Mouse (Mus musculus): ENCODE results near the gene BC051019. TPM values are rescaled to one million over a fixed set of nuclear protein-coding genes. Genes with fewer than 3 reads are reported as not detected.

The BC051019 gene
- polyA plus RNA-seq, 1 experiment from 2014 or later = 0.07 TPM

DNA sequence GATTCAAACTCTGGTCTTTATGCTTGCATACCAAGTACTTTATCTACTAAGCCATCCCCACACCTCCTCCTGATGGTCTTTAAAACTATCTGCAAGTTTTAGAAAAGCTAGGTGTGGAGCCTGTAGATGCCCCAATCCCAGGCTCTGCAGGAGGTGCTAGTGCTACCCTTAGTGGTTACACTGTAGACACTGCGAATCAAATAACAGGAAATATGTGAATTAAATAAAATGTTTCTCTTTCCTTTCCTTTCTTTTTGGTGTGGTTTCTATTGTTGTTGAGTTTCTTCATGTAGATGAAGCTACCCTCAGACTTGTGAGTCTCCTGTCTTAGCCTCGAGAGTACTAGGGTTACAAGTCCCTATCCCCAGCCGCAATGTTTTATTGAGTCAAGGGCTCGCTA lies 18.1 kb upstream of the BC051019 start:
- no peaks in the 10 kb centered on the region for H3K27me3 ChIP-seq
- 72% methylated on average over 4 of the region's 4 CpGs for WGBS (ENCODE audit: insufficient replicate concordance)
- no peaks in the 10 kb centered on the region for H3K9me3 ChIP-seq (replicated peaks)
- no peak overlapping the region for H3K9ac ChIP-seq
- peaks cover 53% of the 10 kb centered on the region for H3K36me3 ChIP-seq (replicated peaks)
- no peak overlapping the region for H3K27ac ChIP-seq (replicated peaks)
- H3K4me2 ChIP-seq = no peak overlapping the region
- ATAC-seq (ENCODE audit: insufficient read depth) = no peak
- no peak overlapping the region for H3K4me3 ChIP-seq (replicated peaks)
- no peaks in the 10 kb centered on the region for H3K4me1 ChIP-seq (replicated peaks)

DNA sequence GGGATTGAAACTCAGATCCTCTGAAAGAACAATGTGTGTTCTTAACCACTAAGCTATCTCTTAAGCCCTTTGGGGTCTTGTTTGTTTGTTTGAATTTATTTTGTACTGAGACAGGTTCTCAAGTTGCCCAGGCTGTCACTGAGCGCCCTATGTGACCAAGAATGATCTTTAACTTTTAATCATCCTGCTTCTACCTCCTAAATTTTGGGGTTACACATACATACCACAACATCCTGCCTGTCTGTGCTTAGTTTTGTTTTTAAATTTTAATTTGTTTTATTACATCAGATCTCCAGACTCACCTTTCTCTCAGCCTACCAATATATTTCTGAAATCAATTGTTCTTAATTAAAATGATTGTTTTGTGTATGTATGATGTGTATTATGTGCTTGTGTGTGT lies 17.4 kb upstream of the BC051019 start:
- no peak overlapping the region for H3K4me3 ChIP-seq (replicated peaks)
- no peak overlapping the region for H3K9ac ChIP-seq
- peaks cover 58% of the 10 kb centered on the region for H3K36me3 ChIP-seq (replicated peaks)
- H3K27me3 ChIP-seq = no peaks in the 10 kb centered on the region
- ATAC-seq (ENCODE audit: insufficient read depth) = no peak
- no peaks in the 10 kb centered on the region for H3K9me3 ChIP-seq (replicated peaks)
- 80% methylated on average over 1 of the region's 1 CpGs for WGBS (ENCODE audit: insufficient replicate concordance)
- H3K4me2 ChIP-seq = no peak overlapping the region
- no peak overlapping the region for H3K27ac ChIP-seq (replicated peaks)
- H3K4me1 ChIP-seq (replicated peaks) = no peaks in the 10 kb centered on the region

DNA sequence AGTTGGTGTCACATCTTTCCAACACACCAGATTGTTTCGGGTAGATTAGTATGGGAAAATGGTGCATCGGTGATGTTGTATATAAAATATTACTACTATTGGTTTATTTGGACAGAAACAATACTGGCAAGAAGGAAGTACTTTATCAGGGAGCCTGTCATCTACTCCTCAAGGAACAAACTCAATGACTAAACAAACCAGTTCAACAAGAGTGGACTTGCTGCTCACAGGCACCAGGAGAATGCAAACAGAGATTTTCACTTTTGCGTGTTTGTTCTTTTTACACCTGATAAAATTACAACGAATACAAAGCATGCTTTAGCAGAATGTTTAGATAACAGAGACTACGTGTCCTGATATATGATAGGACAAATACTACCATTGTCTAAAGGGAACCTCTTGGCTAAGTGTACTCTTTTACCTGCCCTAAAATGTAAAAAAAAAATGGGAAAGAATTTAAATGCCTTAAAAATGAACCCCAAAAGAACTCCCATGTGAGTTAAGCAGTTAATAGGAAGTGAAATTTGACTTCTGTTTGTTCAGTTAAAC lies 16.2 kb upstream of the BC051019 start:
- 60% methylated on average over 5 of the region's 5 CpGs for WGBS (ENCODE audit: insufficient replicate concordance)
- no peak overlapping the region for H3K27ac ChIP-seq (replicated peaks)

GRCm38 (mm10) chr7:109734806-109735205 lies 11.2 kb upstream of the BC051019 start:
- no peak overlapping the region for H3K27ac ChIP-seq (replicated peaks)
- H3K4me2 ChIP-seq = no peak overlapping the region
- H3K27me3 ChIP-seq = no peaks in the 10 kb centered on the region
- no peak for ATAC-seq (ENCODE audit: insufficient read depth)
- 64% methylated on average over 4 of the region's 4 CpGs for WGBS (ENCODE audit: insufficient replicate concordance)
- no peaks in the 10 kb centered on the region for H3K9me3 ChIP-seq (replicated peaks)
- H3K4me1 ChIP-seq (replicated peaks) = no peaks in the 10 kb centered on the region
- no peak overlapping the region for H3K9ac ChIP-seq
- no peak overlapping the region for H3K4me3 ChIP-seq (replicated peaks)
- H3K36me3 ChIP-seq (replicated peaks) = peaks cover 18% of the 10 kb centered on the region; the same call in 1 of the 2 replicates

More for the DNA sequence above, 16.2 kb upstream of the BC051019 start:
- no peaks in the 10 kb centered on the region for H3K4me1 ChIP-seq (replicated peaks)
- no peak overlapping the region for H3K4me2 ChIP-seq
- H3K4me3 ChIP-seq (replicated peaks) = no peak overlapping the region
- H3K9me3 ChIP-seq (replicated peaks) = no peaks in the 10 kb centered on the region
- no peaks in the 10 kb centered on the region for H3K27me3 ChIP-seq
- peaks cover 51% of the 10 kb centered on the region for H3K36me3 ChIP-seq (replicated peaks)
- no peak for ATAC-seq (ENCODE audit: insufficient read depth)
- H3K9ac ChIP-seq = no peak overlapping the region

DNA sequence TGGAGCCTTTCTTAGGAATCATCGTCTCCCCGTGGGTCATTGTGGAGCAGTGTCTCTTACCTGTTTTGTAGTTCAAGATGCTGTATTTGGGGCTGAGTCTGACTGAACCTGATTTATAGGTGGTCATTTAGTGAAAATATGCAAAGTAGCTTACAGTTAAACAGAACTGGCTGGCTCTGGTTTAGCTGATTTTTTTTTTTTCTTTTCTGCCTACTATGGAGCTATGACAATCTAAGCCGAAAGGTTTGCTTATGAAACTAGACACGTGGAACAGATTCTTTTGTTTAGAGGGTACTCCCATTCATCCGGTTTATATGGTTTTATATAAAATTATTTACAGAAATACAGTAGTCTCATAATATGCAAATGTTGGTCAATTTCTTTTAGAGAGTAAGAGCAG lies 8.0 kb upstream of the BC051019 start, which contains the start of gene Ascl3:
TSS of gene Ascl3 (minus strand) at position 101 of the 400 bp plus-strand sequence.
- H3K9me3 ChIP-seq (replicated peaks) = no peaks in the 10 kb centered on the region
- no peak within 1 kb of the TSS for H3K4me3 ChIP-seq (replicated peaks)
- H3K36me3 ChIP-seq (replicated peaks) = peaks cover 10% of the 10 kb centered on the region; the same call in 1 of the 2 replicates
- no peaks in the 10 kb centered on the region for H3K4me1 ChIP-seq (replicated peaks)
- no peaks in the 10 kb centered on the region for H3K27me3 ChIP-seq
- no peak within 1 kb of the TSS for H3K9ac ChIP-seq
- WGBS (ENCODE audit: insufficient replicate concordance) = 67% methylated on average over 5 of the region's 5 CpGs
- no peak within 1 kb of the TSS for H3K4me2 ChIP-seq
- ATAC-seq (ENCODE audit: insufficient read depth) = no peak
- H3K27ac ChIP-seq (replicated peaks) = no peak within 1 kb of the TSS

GRCm38 (mm10) chr7:109723114-109723513 lies 536 bp downstream of the BC051019 start:
- Histone ChIP-seq H3K27me3 (no peaks in the 10 kb centered on the region), H3K4me2 (no peak overlapping the region), H3K4me3 (replicated peaks) (no peak overlapping the region), H3K4me1 (replicated peaks) (no peaks in the 10 kb centered on the region), H3K9ac (no peak overlapping the region), H3K27ac (replicated peaks) (no peak overlapping the region), H3K36me3 (replicated peaks) (no peaks in the 10 kb centered on the region), H3K9me3 (replicated peaks) (0 out of 2 replicates have a peak, but pooled peaks cover 3% of the 10 kb centered on the region)
- no peak for ATAC-seq (ENCODE audit: insufficient read depth)
- WGBS (ENCODE audit: insufficient replicate concordance) = 81% methylated on average over 8 of the region's 8 CpGs

DNA sequence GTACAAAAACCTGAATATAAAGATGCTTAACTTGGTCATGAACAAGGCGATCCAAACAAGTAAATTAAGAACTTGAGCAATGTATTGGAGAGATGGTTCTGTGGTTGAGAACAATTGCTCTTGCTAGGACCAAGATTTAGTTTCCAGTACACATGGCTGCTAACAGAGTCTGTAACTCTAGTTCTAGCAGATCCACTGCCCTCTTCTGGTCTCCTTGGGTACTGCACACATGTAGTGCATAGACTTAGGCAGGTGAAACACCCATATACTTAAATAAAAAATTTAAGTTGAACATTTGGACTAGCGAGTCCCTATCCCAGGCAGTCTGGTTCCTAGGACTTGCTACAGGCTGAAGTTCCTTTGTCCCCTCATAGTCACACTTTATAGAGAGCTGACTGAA lies 1.0 kb downstream of the BC051019 start:
- Histone ChIP-seq H3K9me3 (replicated peaks) (0 out of 2 replicates have a peak, but pooled peaks cover 3% of the 10 kb centered on the region), H3K36me3 (replicated peaks) (no peaks in the 10 kb centered on the region), H3K4me3 (replicated peaks) (no peak overlapping the region), H3K4me1 (replicated peaks) (no peaks in the 10 kb centered on the region), H3K9ac (no peak overlapping the region), H3K27me3 (no peaks in the 10 kb centered on the region), H3K27ac (replicated peaks) (no peak overlapping the region), H3K4me2 (no peak overlapping the region)
- WGBS (ENCODE audit: insufficient replicate concordance) = 80% methylated on average over 2 of the region's 2 CpGs
- no peak for ATAC-seq (ENCODE audit: insufficient read depth)

- WGBS (ENCODE audit: insufficient replicate concordance) = 57% methylated on average over 9 of the region's 9 CpGs
- no peaks in the 10 kb centered on the region for H3K36me3 ChIP-seq (replicated peaks)
- no peak overlapping the region for H3K4me2 ChIP-seq
- no peaks in the 10 kb centered on the region for H3K4me1 ChIP-seq (replicated peaks)
- no peaks in the 10 kb centered on the region for H3K27me3 ChIP-seq
- 0 out of 2 replicates have a peak, but pooled peaks cover 3% of the 10 kb centered on the region for H3K9me3 ChIP-seq (replicated peaks)
- no peak overlapping the region for H3K4me3 ChIP-seq (replicated peaks)
- H3K27ac ChIP-seq (replicated peaks) = no peak overlapping the region
- no peak for ATAC-seq (ENCODE audit: insufficient read depth)
- H3K9ac ChIP-seq = no peak overlapping the region
Observed at GRCm38 (mm10) chr7:109719286-109719685, 4.4 kb downstream of the BC051019 start.

GRCm38 (mm10) chr7:109713434-109713982 lies 10.1 kb downstream of the BC051019 start:
- no peak overlapping the region for H3K27ac ChIP-seq (replicated peaks)
- no peaks in the 10 kb centered on the region for H3K4me1 ChIP-seq (replicated peaks)
- peaks cover 42% of the 10 kb centered on the region for H3K36me3 ChIP-seq (replicated peaks)
- H3K9me3 ChIP-seq (replicated peaks) = no peaks in the 10 kb centered on the region
- H3K27me3 ChIP-seq = no peaks in the 10 kb centered on the region
- H3K9ac ChIP-seq = no peak overlapping the region
- H3K4me2 ChIP-seq = no peak overlapping the region
- WGBS (ENCODE audit: insufficient replicate concordance) = 64% methylated on average over 2 of the region's 2 CpGs
- H3K4me3 ChIP-seq (replicated peaks) = no peak overlapping the region
- ATAC-seq (ENCODE audit: insufficient read depth) = no peak

GRCm38 (mm10) chr7:109712198-109712597 lies 11.5 kb downstream of the BC051019 start:
- Histone ChIP-seq H3K36me3 (replicated peaks) (peaks cover 55% of the 10 kb centered on the region), H3K9me3 (replicated peaks) (no peaks in the 10 kb centered on the region), H3K27me3 (no peaks in the 10 kb centered on the region), H3K9ac (no peak overlapping the region), H3K27ac (replicated peaks) (no peak overlapping the region), H3K4me1 (replicated peaks) (peaks cover 7% of the 10 kb centered on the region; the same call in 1 of the 2 replicates), H3K4me2 (no peak overlapping the region), H3K4me3 (replicated peaks) (no peak overlapping the region)
- no peak for ATAC-seq (ENCODE audit: insufficient read depth)
- 88% methylated on average over 7 of the region's 7 CpGs for WGBS (ENCODE audit: insufficient replicate concordance)

- H3K4me3 ChIP-seq (replicated peaks) = no peak overlapping the region
- H3K9me3 ChIP-seq (replicated peaks) = no peaks in the 10 kb centered on the region
- H3K9ac ChIP-seq = no peak overlapping the region
- no peak for ATAC-seq (ENCODE audit: insufficient read depth)
- 58% methylated on average over 1 of the region's 1 CpGs for WGBS (ENCODE audit: insufficient replicate concordance)
- H3K4me2 ChIP-seq = no peak overlapping the region
- peaks cover 56% of the 10 kb centered on the region for H3K36me3 ChIP-seq (replicated peaks)
- no peak overlapping the region for H3K27ac ChIP-seq (replicated peaks)
- H3K4me1 ChIP-seq (replicated peaks) = peaks cover 15% of the 10 kb centered on the region; the same call in 1 of the 2 replicates
- no peaks in the 10 kb centered on the region for H3K27me3 ChIP-seq
Observed at GRCm38 (mm10) chr7:109710069-109710468, 13.6 kb downstream of the BC051019 start.

All from liver, embryonic 15.5 days (tissue).